Mouse (Mus musculus) spleen, adult 12 weeks (tissue): ENCODE measurements around the gene Axl.
A peak's percentile ranks its signal among the peaks of the same experiment; 100 is the strongest.
"Not testable (repeated sequence)": the region's sequence is repeated elsewhere in the genome, so short reads cannot be mapped to it uniquely, and the experiment has no call there.

Experiments
- DNase-seq: peaks from one replicate; pipeline ENCODE4 v3.0.0; 2022; ENCODE audit warnings: low spot score

Gene Axl

GRCm38 (mm10) chr7:25753643-25754438 lies 34.7 kb downstream of the Axl start:
- DNase-seq, result no peak

GRCm38 (mm10) chr7:25753076-25753475 lies 35.4 kb downstream of the Axl start:
- no peak for DNase-seq

GRCm38 (mm10) chr7:25746844-25747243 lies 41.7 kb downstream of the Axl start:
- DNase-seq, result no peak

GRCm38 (mm10) chr7:25738277-25738676 lies 50.2 kb downstream of the Axl start:
- DNase-seq, result no peak

GRCm38 (mm10) chr7:25736920-25737319 lies 51.6 kb downstream of the Axl start:
- DNase-seq, result no peak

GRCm38 (mm10) chr7:25734991-25735390 lies 53.5 kb downstream of the Axl start:
- DNase-seq, result no peak

GRCm38 (mm10) chr7:25731294-25732055 lies 57.0 kb downstream of the Axl start:
- no peak for DNase-seq

- DNase-seq, result no peak
Observed at GRCm38 (mm10) chr7:25729862-25730261, 58.6 kb downstream of the Axl start.

GRCm38 (mm10) chr7:25729396-25729795 lies 59.1 kb downstream of the Axl start:
- DNase-seq, result no peak

GRCm38 (mm10) chr7:25727800-25728199 lies 60.7 kb downstream of the Axl start:
- DNase-seq, result no peak

GRCm38 (mm10) chr7:25725886-25726285 lies 62.6 kb downstream of the Axl start:
- no peak for DNase-seq

GRCm38 (mm10) chr7:25721776-25722175 lies 66.7 kb downstream of the Axl start:
- DNase-seq, result not testable (repeated sequence)

- no peak for DNase-seq
Observed at GRCm38 (mm10) chr7:25720760-25721159, 67.7 kb downstream of the Axl start.

- peak; percentile 65 for DNase-seq
Observed at GRCm38 (mm10) chr7:25719761-25720610, 68.5 kb downstream of the Axl start.

GRCm38 (mm10) chr7:25718788-25719417 lies 69.6 kb downstream of the Axl start, which contains the start of gene Ccdc97:
Gene Ccdc97, minus strand, starts transcription at chr7:25719088.
- peak; percentile 83 for DNase-seq

GRCm38 (mm10) chr7:25717478-25717877 lies 71.0 kb downstream of the Axl start:
- no peak for DNase-seq

- DNase-seq, result no peak
Observed at GRCm38 (mm10) chr7:25715731-25716271, 72.7 kb downstream of the Axl start.

- DNase-seq, result no peak
Observed at GRCm38 (mm10) chr7:25714581-25714980, 73.9 kb downstream of the Axl start.

- no peak for DNase-seq
Observed at GRCm38 (mm10) chr7:25712801-25713200, 75.7 kb downstream of the Axl start.

- no peak for DNase-seq
Observed at GRCm38 (mm10) chr7:25711731-25712197, 76.7 kb downstream of the Axl start.

- DNase-seq, result no peak
Observed at GRCm38 (mm10) chr7:25711165-25711564, 77.3 kb downstream of the Axl start.
